Mouse (Mus musculus) erythroblast, embryonic 14.5 days (primary cell): Measurements from ENCODE around the gene Erc1. TPM values are rescaled to one million over a fixed set of nuclear protein-coding genes. Genes with fewer than 3 reads are reported as not detected.

ENCODE experiments used
- H3K27me3 ChIP-seq: 2 replicates; pipeline ENCODE4 v1.6.1; 2012; ENCODE audit warnings: inconsistent platforms; ENCODE audit not compliant: control insufficient read depth
- H3K36me3 ChIP-seq: 2 replicates; pipeline ENCODE4 v1.6.1; 2012; ENCODE audit warnings: mild to moderate bottlenecking, inconsistent platforms; ENCODE audit not compliant: control insufficient read depth
- H3K4me1 ChIP-seq: 2 replicates; pipeline ENCODE4 v1.6.1; 2012; ENCODE audit warnings: inconsistent platforms; ENCODE audit not compliant: control insufficient read depth
- H3K4me3 ChIP-seq: replicated peaks from 2 replicates; pipeline ENCODE3; 2012; ENCODE audit warnings: moderate library complexity, mild to moderate bottlenecking, inconsistent platforms
- H3K9me3 ChIP-seq: 2 replicates; pipeline ENCODE4 v1.6.1; 2012; ENCODE audit warnings: low read length, inconsistent platforms, mixed read lengths; ENCODE audit not compliant: control insufficient read depth
- GATA1 ChIP-seq: IDR thresholded peaks from 2 replicates; pipeline ENCODE4 v1.6.1; 2012; ENCODE audit warnings: low read length, inconsistent platforms, mixed read lengths
- TAL1 ChIP-seq: IDR thresholded peaks from 3 replicates; pipeline ENCODE4 v1.6.1; 2012; ENCODE audit warnings: low read length, inconsistent platforms, mixed read lengths
- polyA plus RNA-seq: library from polyadenylated mRNA; stranded (reverse); fragments of >175 nt; gene quantifications from 2 replicates; pipeline ENCODE4 v1.2.3, GENCODE M21; 2012

Erc1 gene
- polyA plus RNA-seq, 1 experiment: 0.15 TPM

DNA sequence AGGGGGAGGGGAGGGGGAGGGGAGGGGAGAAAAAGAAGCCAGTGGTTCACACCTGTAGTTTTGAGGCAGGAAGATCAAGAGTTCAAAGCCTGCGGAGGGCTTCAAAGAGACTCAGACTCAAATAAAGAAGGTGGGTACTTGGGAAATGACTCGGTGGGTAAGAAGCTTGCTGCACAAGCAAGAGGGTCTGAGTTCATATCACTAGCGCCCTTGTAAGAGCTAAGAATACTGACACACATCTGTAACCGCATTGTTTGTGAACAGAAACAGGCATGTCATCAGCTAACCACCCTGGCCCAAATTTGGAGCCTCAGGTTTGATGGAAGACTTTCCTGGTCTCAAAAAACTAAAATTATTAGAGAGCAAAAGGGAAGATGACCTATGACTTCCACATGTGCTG, 110.3 kb downstream of the Erc1 start:
- TF ChIP-seq TAL1 (no peak), GATA1 (no peak)
- H3K4me1 ChIP-seq: no peaks in the 10 kb centered on the region; the same call in 1 of the 2 replicates
- H3K4me3 ChIP-seq: no peak overlapping the region
- H3K36me3 ChIP-seq: peaks cover 3% of the 10 kb centered on the region
- no peaks in the 10 kb centered on the region for H3K9me3 ChIP-seq
- H3K27me3 ChIP-seq: no peaks in the 10 kb centered on the region

DNA sequence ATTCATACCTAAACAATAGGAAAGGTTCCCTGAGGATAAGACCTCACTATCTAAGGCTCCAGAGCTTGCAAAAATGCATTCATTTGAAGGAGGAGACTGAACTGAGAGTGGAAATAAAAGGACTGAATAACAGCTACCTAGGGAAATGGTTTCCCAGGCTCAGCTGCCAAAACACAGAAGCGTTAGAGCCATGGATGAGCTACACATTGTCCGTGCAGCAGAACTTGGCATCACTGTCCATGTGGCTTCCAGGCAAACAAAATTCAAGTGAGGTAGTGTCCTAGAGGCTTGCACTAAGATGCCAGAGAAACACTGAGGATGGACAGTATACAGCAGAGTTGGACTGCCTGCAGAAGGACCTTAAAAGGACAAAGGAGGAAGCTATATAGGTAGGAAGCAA, 112.0 kb downstream of the Erc1 start:
- no peaks in the 10 kb centered on the region for H3K9me3 ChIP-seq
- no peak for TF ChIP-seq TAL1
- no peak for TF ChIP-seq GATA1
- no peak overlapping the region for H3K4me3 ChIP-seq

DNA sequence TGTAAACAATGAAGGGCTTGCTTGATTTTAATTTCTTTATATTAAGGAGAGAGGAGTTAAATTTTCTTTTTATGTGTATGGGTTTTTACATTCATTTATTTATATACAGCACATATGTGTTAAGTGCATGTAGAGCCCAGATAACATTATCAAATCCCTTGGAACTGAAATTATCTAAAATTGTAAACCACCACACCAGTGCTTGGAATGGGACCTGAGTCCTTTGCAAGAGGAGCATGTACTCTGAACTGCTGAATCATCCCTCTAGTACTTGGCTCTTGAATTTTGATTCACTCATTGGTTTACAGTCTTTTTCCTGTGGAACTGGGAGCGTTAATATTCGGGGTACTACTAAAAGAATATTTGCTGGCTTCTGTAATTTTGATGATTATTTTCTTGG, 116.8 kb downstream of the Erc1 start:
- no peaks in the 10 kb centered on the region for H3K27me3 ChIP-seq
- H3K9me3 ChIP-seq: no peaks in the 10 kb centered on the region
- H3K4me1 ChIP-seq: peaks cover 17% of the 10 kb centered on the region
- TF ChIP-seq TAL1: no peak
- TF ChIP-seq GATA1: no peak
- H3K4me3 ChIP-seq: no peak overlapping the region
- H3K36me3 ChIP-seq: no peaks in the 10 kb centered on the region

More for the DNA sequence above, 112.0 kb downstream of the Erc1 start:
- Histone ChIP-seq H3K36me3 (no peaks in the 10 kb centered on the region), H3K4me1 (peaks cover 7% of the 10 kb centered on the region), H3K27me3 (no peaks in the 10 kb centered on the region)

DNA sequence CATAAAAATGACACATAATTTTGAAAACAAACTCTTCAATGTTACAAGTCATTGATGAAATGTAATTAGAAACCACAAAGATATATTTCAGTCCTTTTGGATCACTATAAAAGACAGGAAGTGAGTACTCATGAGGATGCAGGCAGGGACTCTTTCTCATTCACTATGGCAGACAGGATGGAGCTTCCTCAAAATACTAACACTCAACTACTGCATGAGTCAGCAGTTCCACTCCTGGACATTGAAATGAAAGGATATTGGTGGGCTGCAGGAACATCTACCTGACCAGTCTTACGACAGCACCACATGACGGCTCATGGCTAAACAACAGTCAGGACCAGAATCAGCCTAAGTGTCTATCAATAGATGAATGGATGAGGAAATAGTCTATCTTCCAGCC, 132.7 kb downstream of the Erc1 start:
- H3K36me3 ChIP-seq: peaks cover 5% of the 10 kb centered on the region
- H3K4me1 ChIP-seq: peaks cover 2% of the 10 kb centered on the region
- TF ChIP-seq TAL1: no peak
- no peak for TF ChIP-seq GATA1
- H3K9me3 ChIP-seq: no peaks in the 10 kb centered on the region
- H3K27me3 ChIP-seq: no peaks in the 10 kb centered on the region
- H3K4me3 ChIP-seq: no peak overlapping the region

DNA sequence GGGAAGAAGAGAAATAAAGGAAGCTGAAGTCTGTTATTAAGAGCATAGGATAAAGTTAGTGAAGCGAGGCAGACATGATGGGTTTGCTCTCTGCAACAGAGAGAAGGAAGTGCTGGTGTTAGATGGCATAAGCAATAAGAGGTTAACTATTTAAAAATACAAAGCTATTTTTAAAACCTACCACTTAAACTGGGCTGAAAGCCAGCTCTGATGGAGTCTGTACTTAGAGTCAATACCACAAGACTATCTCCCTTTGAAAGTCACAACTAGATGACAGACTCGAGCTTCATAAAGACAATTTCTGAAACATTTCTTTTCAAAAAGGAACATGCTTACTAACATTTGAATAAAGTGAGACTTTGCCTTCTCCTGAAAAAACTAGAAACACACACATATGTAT, 134.0 kb downstream of the Erc1 start:
- no peaks in the 10 kb centered on the region for H3K9me3 ChIP-seq
- no peaks in the 10 kb centered on the region for H3K27me3 ChIP-seq
- H3K36me3 ChIP-seq: peaks cover 5% of the 10 kb centered on the region
- peaks cover 2% of the 10 kb centered on the region for H3K4me1 ChIP-seq
- TF ChIP-seq TAL1 (no peak), GATA1 (no peak)
- H3K4me3 ChIP-seq: no peak overlapping the region

DNA sequence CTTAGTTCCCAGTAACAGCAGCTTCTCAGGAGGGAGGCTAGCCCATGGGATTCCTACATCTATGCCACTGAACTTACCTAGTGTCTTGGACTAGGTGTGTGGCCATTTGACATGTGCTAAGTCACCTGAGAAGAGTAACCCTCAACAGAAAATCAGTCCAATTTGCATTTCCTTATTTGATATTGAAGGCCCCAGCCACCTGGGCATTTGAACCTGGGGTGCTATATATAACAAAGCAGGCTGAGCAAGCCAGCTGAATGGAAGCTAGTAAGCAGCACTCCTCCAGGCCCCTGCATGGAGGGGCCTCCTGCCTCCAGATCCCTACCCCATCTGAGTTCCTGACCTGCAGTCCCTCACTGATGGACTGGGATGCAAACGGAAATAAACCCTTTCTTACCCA, 135.5 kb downstream of the Erc1 start:
- Histone ChIP-seq H3K4me1 (peaks cover 2% of the 10 kb centered on the region), H3K4me3 (no peak overlapping the region), H3K9me3 (no peaks in the 10 kb centered on the region), H3K36me3 (peaks cover 5% of the 10 kb centered on the region), H3K27me3 (no peaks in the 10 kb centered on the region)
- no peak for TF ChIP-seq TAL1
- no peak for TF ChIP-seq GATA1

DNA sequence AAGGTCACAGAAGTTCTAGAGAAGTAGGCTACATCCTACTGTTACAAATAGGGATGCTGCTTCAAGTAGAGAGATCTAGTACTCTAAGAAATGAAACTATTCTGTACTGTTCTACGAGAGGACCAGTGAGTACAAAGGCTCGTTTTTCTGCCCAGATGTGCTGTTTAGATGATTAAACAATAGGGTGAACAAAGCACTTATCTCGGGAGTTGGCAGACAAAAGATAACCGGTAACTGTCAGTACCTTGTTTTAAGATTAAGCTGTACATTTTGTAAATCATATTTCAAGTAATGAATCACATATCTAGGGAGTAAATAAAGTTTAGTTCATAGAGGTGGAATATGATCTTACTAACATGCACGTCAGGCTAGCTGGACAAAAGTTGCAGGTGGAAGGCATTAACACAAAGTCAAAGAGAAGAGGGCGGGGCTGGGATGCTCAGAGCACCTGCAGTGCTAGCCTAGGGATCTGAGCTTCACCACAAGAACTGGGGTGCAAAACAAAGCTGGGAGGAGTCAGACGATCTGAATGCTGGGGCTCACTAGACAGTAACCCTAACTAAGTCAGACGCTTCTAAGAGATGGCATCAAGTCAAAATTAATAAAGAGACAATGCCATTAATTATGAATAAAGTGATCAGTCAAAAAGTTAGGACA, 136.2 kb downstream of the Erc1 start:
- Histone ChIP-seq H3K9me3 (no peaks in the 10 kb centered on the region), H3K27me3 (no peaks in the 10 kb centered on the region), H3K4me3 (no peak overlapping the region), H3K36me3 (peaks cover 5% of the 10 kb centered on the region), H3K4me1 (peaks cover 2% of the 10 kb centered on the region)
- TF ChIP-seq GATA1 (no peak), TAL1 (no peak)

DNA sequence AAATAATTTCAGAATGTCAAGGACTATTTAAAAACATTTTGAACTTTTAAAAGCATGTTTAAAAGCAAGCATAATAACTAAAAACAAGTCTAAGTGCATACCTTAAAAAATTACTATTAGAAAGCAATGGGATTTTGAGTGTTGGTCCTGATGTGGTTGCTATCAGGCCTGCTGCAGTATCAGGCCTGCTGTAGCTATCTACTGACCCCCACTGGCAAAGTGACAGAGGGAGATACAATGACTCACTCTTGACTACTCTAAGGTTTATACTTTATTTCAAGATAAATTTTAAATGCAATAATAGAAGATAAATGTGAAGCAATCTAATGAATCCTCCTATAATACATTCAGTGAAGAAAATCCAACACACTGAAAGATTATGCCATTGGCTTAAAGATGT, 138.4 kb downstream of the Erc1 start:
- Histone ChIP-seq H3K36me3 (peaks cover 5% of the 10 kb centered on the region), H3K4me1 (peaks cover 2% of the 10 kb centered on the region), H3K27me3 (no peaks in the 10 kb centered on the region), H3K4me3 (no peak overlapping the region), H3K9me3 (no peaks in the 10 kb centered on the region)
- no peak for TF ChIP-seq GATA1
- no peak for TF ChIP-seq TAL1

DNA sequence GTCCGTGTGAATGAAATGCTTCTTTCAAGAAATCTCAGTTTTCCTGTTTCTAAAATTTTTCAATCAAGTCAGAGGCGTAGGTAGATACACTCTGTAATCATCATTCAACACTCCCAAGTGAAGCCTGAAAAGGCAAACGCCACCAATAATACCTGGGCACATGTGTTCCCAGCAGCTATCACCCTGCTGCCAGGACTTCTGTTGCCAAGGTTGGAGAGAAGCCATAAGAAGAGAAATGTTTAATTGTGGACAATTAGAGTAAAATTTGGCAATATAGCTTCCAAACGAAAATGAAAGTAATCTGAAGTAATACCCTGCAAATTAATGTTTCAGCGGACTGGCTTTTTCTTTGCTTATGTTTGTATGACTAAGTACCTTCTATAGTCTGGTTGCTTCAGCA, 140.1 kb downstream of the Erc1 start:
- Histone ChIP-seq H3K4me3 (no peak overlapping the region), H3K9me3 (no peaks in the 10 kb centered on the region), H3K36me3 (peaks cover 5% of the 10 kb centered on the region), H3K27me3 (no peaks in the 10 kb centered on the region), H3K4me1 (peaks cover 2% of the 10 kb centered on the region)
- TF ChIP-seq GATA1: no peak
- no peak for TF ChIP-seq TAL1

DNA sequence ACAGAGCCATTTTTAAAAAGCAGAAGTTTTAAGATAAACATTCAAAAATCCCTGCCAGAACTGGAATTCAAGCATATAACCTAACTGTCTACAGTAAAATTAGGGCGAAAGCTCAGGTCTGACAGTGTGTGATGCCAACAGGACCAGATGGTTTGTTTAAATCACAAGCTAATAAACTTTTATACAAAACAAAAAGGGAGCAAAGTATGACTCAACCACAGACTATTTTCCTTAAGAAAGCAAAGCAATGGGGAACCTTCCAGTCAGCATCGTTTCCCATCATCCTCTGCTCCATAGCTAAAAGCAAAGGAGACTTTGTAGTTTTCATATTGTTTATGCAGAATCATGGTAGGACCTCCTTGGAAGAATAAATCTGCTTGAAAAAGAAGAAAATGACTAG, 143.1 kb downstream of the Erc1 start:
- TF ChIP-seq GATA1 (no peak), TAL1 (no peak)
- no peaks in the 10 kb centered on the region for H3K4me1 ChIP-seq
- H3K36me3 ChIP-seq: no peaks in the 10 kb centered on the region

More for the DNA sequence above, 143.1 kb downstream of the Erc1 start:
- Histone ChIP-seq H3K9me3 (no peaks in the 10 kb centered on the region), H3K4me3 (no peak overlapping the region), H3K27me3 (no peaks in the 10 kb centered on the region)
